Mouse (Mus musculus) thymus, adult 2 months (tissue): Measurements from ENCODE around the gene Arrb2.

Source experiments
- CTCF ChIP-seq: fragments of 200-500 bp; IDR thresholded peaks from 2 replicates; pipeline ENCODE4 v1.5.1; 2012; ENCODE audit warnings: mild to moderate bottlenecking, control low read depth, low read length, moderate library complexity, borderline replicate concordance; ENCODE audit not compliant: control insufficient read depth, poor library complexity, insufficient read depth; ENCODE audit errors: extremely low read depth
- POLR2A ChIP-seq: fragments of 200-500 bp; IDR thresholded peaks from 2 replicates; pipeline ENCODE4 v1.6.1; 2012; ENCODE audit warnings: mild to moderate bottlenecking, low read length, control low read depth, moderate library complexity; ENCODE audit not compliant: control insufficient read depth, poor library complexity, insufficient read depth; ENCODE audit errors: extremely low read depth

DNA sequence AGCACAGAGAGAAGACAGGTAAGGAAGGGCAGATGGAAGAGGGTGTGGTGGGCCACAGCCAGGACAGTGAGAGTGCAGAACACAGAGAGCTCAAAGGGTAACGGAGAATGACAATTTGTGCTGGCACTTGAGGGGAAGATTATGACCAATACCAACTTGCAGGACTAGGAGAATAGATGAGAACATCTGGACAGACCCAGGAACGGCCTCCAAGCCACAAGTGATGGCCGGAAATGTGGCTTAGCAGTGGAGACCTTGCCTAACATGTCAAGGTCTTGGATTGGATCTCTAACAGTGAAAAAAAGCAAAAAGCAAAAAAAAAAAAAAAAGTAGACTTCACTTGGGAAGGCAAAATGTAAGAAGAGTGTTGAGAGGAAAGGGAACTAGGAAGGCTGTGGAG lies 37.3 kb downstream of the Arrb2 start:
- TF ChIP-seq CTCF: no peak
- TF ChIP-seq POLR2A: no peak
